ENCODE assay signal across 20 mouse cellular contexts in genomic region chr19:4658156-4658555, GRCm38 (mm10). TPM values are rescaled to one million over a fixed set of nuclear protein-coding genes. Genes with fewer than 3 reads are reported as not detected.
DNase-seq lines count a peak whose midpoint lies in the region; ATAC-seq lines count a peak whose summit lies in the region.
"Had no signal": no experiment of that assay in that cellular context is flagged by ENCODE, and none has a peak within 500 bp of the region (broad histone marks: within the 10 kb centered on the region; RNA-seq: fewer than 3 reads in every experiment).

No protein-coding gene starts in this region.

- H3K4me3 ChIP-seq in hindbrain, embryonic 12.5 days: no peak overlapping the region
- H3K4me3 ChIP-seq: embryonic facial prominence, embryonic 13.5 days; forebrain, embryonic 12.5 days; heart, embryonic 13.5 days had no signal

- no peak overlapping the region for H3K4me2 ChIP-seq in hindbrain, embryonic 12.5 days (replicated peaks)
- H3K4me2 ChIP-seq: embryonic facial prominence, embryonic 13.5 days; forebrain, embryonic 12.5 days; heart, embryonic 13.5 days had no signal

- no peaks in the 10 kb centered on the region for H3K4me1 ChIP-seq in hindbrain, embryonic 12.5 days
- H3K4me1 ChIP-seq: embryonic facial prominence, embryonic 13.5 days; forebrain, embryonic 12.5 days; heart, embryonic 13.5 days had no signal

- no peak overlapping the region for H3K27ac ChIP-seq in hindbrain, embryonic 12.5 days
- H3K27ac ChIP-seq: embryonic facial prominence, embryonic 13.5 days; forebrain, embryonic 12.5 days; heart, embryonic 13.5 days had no signal

- DNase-seq in cerebellum, adult 11-12 months: peak; percentile 28
- DNase-seq in cerebellum, postnatal 4 days (ENCODE audit: low spot score in 2 of 2): no peak
- DNase-seq in cerebellum, adult 18-20 months: peak; percentile 45
- peak; percentile 32 for DNase-seq in cerebellum, adult 9-10 months
- DNase-seq in cerebellum, postnatal 25 days: peak; percentile 61 to 76
- DNase-seq in adipocyte (ENCODE audit: low spot score): no peak
- DNase-seq: adrenal gland, adult 2 months; adrenal gland, postnatal 36 days; gastrocnemius, postnatal 14 days; heart, postnatal 36 days; kidney, adult 11 months; kidney, adult 9 months had no signal

- H3K36me3 ChIP-seq in hindbrain, embryonic 12.5 days: no peaks in the 10 kb centered on the region
- H3K36me3 ChIP-seq: embryonic facial prominence, embryonic 13.5 days; forebrain, embryonic 12.5 days; heart, embryonic 13.5 days had no signal

- H3K9ac ChIP-seq in hindbrain, embryonic 12.5 days: no peak overlapping the region
- H3K9ac ChIP-seq: embryonic facial prominence, embryonic 13.5 days; forebrain, embryonic 12.5 days; heart, embryonic 13.5 days had no signal

- H3K27me3 ChIP-seq in hindbrain, embryonic 12.5 days: 0 out of 2 replicates have a peak, but pooled peaks cover 3% of the 10 kb centered on the region
- H3K27me3 ChIP-seq: forebrain, embryonic 12.5 days; heart, embryonic 13.5 days had no signal

- 91% methylated on average over 5 of the region's 5 CpGs for WGBS in hindbrain, embryonic 12.5 days

- no peak for ATAC-seq in hindbrain, embryonic 12.5 days (ENCODE audit: low FRiP score)
- ATAC-seq: activated CD4-positive, CD25-positive, alpha-beta regulatory T cell, adult 4 months; forebrain, embryonic 16.5 days; hindbrain, embryonic 16.5 days; Patski had no signal

- H3K9me3 ChIP-seq in hindbrain, embryonic 12.5 days (replicated peaks): no peaks in the 10 kb centered on the region
- H3K9me3 ChIP-seq: embryonic facial prominence, embryonic 13.5 days; forebrain, embryonic 12.5 days; heart, embryonic 13.5 days had no signal

RNA-seq across cellular contexts. Expression of gene Rce1, which starts 32.7 kb away (rescaled TPM):
- polyA plus RNA-seq in hindbrain, embryonic 12.5 days (2016; fragmentation: Nextera tagmentation; extraction: Ambion mirVana): 54.3 and 62.9 TPM in 2 replicates

RNA-seq across cellular contexts. Expression of gene Gm960, which starts 40.3 kb away (rescaled TPM):
- 3.6 and 6.3 TPM in 2 replicates for polyA plus RNA-seq in hindbrain, embryonic 12.5 days (2016; fragmentation: Nextera tagmentation; extraction: Ambion mirVana)
- polyA plus RNA-seq: activated CD4-positive, CD25-positive, alpha-beta regulatory T cell, adult 4 months had no signal

RNA-seq across cellular contexts. Expression of gene Lrfn4, which starts 42.7 kb away (rescaled TPM):
- polyA plus RNA-seq in hindbrain, embryonic 12.5 days (2016; fragmentation: Nextera tagmentation; extraction: Ambion mirVana): 16.3 and 17.6 TPM in 2 replicates

RNA-seq across cellular contexts. Expression of gene Sptbn2, which starts 52.8 kb away (rescaled TPM):
- 42.8 and 43.7 TPM in 2 replicates for polyA plus RNA-seq in hindbrain, embryonic 12.5 days (2016; fragmentation: Nextera tagmentation; extraction: Ambion mirVana)

Comparison
In these comparisons a context has a peak if more than half of its experiments do, and no peak if none do; other contexts are left out.
1. DNase-seq: peak in cerebellum, adult 11-12 months (single experiment), cerebellum, adult 18-20 months (2 of 2), cerebellum, adult 9-10 months (single experiment) and cerebellum, postnatal 25 days (2 of 2); none in cerebellum, postnatal 4 days (0 of 2) and adipocyte (single experiment).